Mouse (Mus musculus) embryonic fibroblast, embryonic 13.5 days (primary cell): ENCODE results near the gene Dock4.

Source experiments
- CTCF ChIP-seq: IDR thresholded peaks from 2 replicates; pipeline ENCODE4 v1.5.1; 2011; ENCODE audit warnings: mild to moderate bottlenecking, control low read depth, low read length, moderate library complexity, borderline replicate concordance; ENCODE audit not compliant: insufficient read depth
- POLR2A ChIP-seq: IDR thresholded peaks from 2 replicates; pipeline ENCODE4 v1.6.1; 2011; ENCODE audit warnings: low read depth, mild to moderate bottlenecking, control low read depth, low read length, moderate library complexity

DNA sequence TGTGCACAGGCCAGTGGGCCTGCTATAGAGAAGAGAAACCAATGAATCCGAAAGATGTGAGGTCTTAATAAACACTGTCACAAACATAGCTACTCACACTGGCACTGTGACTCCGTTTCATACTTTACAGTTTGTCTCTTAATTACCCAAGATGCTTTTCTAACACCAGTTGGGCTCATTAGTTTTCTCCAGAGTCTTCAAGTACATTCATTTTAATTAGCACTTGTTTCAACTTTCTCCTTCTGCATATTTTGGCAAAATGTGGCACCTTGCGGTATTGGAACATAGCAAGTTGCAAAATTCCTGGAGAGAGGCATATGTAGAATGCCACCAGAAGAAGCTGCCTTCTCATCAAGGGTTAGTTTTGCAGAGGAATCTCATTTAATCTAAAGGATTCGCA lies 252.6 kb downstream of the Dock4 start:
- TF ChIP-seq POLR2A: no peak
- no peak for TF ChIP-seq CTCF
